Mouse (Mus musculus): Measurements from ENCODE around the gene Rhobtb1. TPM values are rescaled to one million over a fixed set of nuclear protein-coding genes. Genes with fewer than 3 reads are reported as not detected.

The Rhobtb1 gene
- total RNA-seq, 2 experiments from 2014 or later: 113 to 183 TPM

GRCm38 (mm10) chr10:69207981-69208630 is 56.9 kb downstream of the Rhobtb1 start:
- DNase-seq (ENCODE audit: low spot score): no peak
- intact Hi-C loops (cut with DNase I): no loop called here

- DNase-seq (ENCODE audit: low spot score): no peak
- intact Hi-C loops (cut with DNase I): no loop called here
Measured at GRCm38 (mm10) chr10:69208705-69209104, 57.5 kb downstream of the Rhobtb1 start.

- intact Hi-C loops (cut with DNase I): loop anchor here (5.0 kb wide), 1 partner anchor 42 kb away; no protein-coding TSS in a partner anchor
- no peak for DNase-seq (ENCODE audit: low spot score)
Measured at GRCm38 (mm10) chr10:69210006-69210405, 58.8 kb downstream of the Rhobtb1 start.

GRCm38 (mm10) chr10:69210659-69211058 is 59.4 kb downstream of the Rhobtb1 start:
- intact Hi-C loops (cut with DNase I): loop anchor here (5.0 kb wide), 1 partner anchor 42 kb away; no protein-coding TSS in a partner anchor
- no peak for DNase-seq (ENCODE audit: low spot score)

- intact Hi-C loops (cut with DNase I): loop anchor here (5.0 kb wide), 1 partner anchor 41 kb away; no protein-coding TSS in a partner anchor
- no peak for DNase-seq (ENCODE audit: low spot score)
Measured at GRCm38 (mm10) chr10:69211560-69211959, 60.3 kb downstream of the Rhobtb1 start.

DNA sequence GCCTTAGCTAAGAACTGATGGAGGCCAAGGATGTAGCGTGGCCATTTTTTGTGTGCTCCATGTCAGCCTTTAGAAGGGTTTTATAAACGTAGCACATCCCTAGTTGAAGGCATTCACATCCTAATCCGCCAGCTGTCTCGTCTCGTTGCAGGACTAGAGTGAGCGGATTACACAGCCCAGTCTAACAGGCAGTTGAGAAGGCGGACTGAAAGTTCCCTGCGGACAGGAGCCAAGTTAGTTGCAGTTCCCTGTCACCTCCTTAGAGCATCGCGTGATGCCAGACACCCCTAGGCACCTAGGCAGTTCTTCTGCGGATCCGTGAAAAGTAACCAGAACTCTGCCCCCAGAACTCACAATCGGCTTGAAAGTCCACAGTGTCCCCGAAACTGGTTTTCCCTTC is 60.7 kb downstream of the Rhobtb1 start:
- no peak for DNase-seq (ENCODE audit: low spot score)
- intact Hi-C loops (cut with DNase I): loop anchor here (5.0 kb wide), 1 partner anchor 40 kb away; no protein-coding TSS in a partner anchor

GRCm38 (mm10) chr10:69212542-69213440 is 61.6 kb downstream of the Rhobtb1 start, which contains the start of gene A930033H14Rik:
Gene A930033H14Rik, minus strand, starts transcription at chr10:69213098.
- intact Hi-C loops (cut with DNase I): loop anchor here (5.0 kb wide), 1 partner anchor 40 kb away; no protein-coding TSS in a partner anchor

GRCm38 (mm10) chr10:69213451-69213877 is 62.2 kb downstream of the Rhobtb1 start:
- DNase-seq (ENCODE audit: low spot score): no peak
- intact Hi-C loops (cut with DNase I): loop anchor here (5.0 kb wide), 1 partner anchor 39 kb away; no protein-coding TSS in a partner anchor

More at GRCm38 (mm10) chr10:69212542-69213440, 61.6 kb downstream of the Rhobtb1 start, which contains the start of gene A930033H14Rik:
- peak; percentile 79 for DNase-seq (ENCODE audit: low spot score)

- intact Hi-C loops (cut with DNase I): loop anchor here (5.0 kb wide), 1 partner anchor 38 kb away; no protein-coding TSS in a partner anchor
- DNase-seq (ENCODE audit: low spot score): no peak
Measured at GRCm38 (mm10) chr10:69213986-69214385, 62.8 kb downstream of the Rhobtb1 start.

DNA sequence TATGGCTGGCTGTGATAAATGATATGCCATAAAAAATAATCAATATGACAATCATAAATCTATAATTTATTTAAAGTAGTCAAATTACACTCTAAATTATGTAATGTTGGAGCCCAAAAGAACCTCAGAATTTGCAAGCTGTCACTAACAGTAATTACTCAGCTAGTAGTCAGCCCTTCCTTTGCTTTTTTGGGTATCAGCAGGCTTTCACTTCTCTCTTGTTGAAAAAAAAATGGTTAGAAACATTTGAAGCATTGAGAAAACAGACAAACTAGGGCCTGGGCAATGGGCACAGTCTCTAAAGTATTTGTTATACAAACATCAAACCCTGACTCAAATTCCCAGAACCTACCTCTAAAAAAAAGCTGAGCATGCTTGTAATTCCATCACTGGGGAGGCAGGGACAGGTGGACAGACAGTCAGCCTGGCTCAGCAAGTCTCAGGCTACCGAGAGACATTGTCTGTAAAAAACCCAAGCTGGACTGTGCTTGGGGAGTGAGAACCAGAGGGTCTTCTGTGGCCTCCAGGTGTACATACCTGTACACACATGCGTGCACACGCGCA is 66.0 kb downstream of the Rhobtb1 start:
- intact Hi-C loops (cut with DNase I): no loop called here
- no peak for DNase-seq (ENCODE audit: low spot score)

GRCm38 (mm10) chr10:69218458-69219288 is 67.4 kb downstream of the Rhobtb1 start:
- intact Hi-C loops (cut with DNase I): no loop called here
- DNase-seq (ENCODE audit: low spot score): peak; percentile 85

DNA sequence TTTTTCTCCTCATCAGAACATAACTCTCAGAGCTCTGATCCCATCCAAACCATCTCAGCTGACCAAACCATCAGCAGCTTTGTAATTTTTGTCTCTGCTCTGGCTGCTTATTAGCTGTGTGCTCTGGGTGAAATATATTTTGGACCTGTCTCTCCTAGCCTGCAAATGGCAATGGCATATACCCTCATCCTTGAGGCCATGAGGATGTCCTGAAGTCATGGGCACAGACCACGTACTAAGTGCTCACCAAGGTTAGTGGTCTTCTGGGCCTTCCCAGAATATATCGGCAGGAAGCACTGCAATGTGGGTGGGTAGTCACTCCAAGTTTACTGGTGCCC is 68.0 kb downstream of the Rhobtb1 start:
- no peak for DNase-seq (ENCODE audit: low spot score)
- intact Hi-C loops (cut with DNase I): no loop called here

DNA sequence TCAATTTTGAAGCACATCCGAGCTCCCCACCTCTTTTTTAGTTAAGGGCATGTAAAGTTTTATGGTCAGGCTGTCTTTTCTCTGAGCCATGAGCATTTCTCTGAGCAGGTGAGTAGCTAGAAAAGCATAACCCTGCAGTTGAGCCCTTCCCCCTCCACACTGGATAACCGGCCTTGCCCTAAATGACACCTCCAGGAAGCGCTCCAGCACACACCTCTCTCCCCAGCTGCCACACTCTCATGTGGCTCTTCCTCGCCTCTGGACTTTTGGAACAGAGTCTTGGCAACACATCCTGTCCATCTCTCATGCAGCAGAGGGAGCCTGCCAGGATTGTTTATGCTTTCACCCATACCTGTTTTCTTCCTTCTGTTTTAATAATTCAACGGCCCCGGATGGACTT is 69.1 kb downstream of the Rhobtb1 start:
- intact Hi-C loops (cut with DNase I): no loop called here
- DNase-seq (ENCODE audit: low spot score): no peak

GRCm38 (mm10) chr10:69221148-69221547 is 69.9 kb downstream of the Rhobtb1 start:
- intact Hi-C loops (cut with DNase I): no loop called here
- DNase-seq (ENCODE audit: low spot score): no peak

DNA sequence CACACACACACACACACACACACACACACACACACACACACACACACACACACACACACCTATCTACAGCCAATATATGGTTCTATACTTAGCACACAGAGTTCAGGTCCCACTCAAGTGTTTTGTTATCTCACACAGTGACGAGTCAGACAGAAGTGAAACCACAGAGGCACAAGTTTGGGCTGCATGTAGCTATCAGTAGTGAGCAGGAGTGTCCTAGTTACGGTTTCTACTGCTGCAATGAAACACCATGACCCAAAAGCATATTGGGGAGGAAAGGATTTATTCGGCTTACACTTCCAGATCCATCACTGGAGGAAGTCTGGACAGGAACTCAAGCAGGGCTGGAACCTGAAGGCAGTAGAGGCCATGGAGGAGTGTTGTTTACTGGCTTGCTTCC is 70.7 kb downstream of the Rhobtb1 start:
- DNase-seq (ENCODE audit: low spot score): no peak
- intact Hi-C loops (cut with DNase I): no loop called here

GRCm38 (mm10) chr10:69223232-69223631 is 72.0 kb downstream of the Rhobtb1 start:
- no peak for DNase-seq (ENCODE audit: low spot score)
- intact Hi-C loops (cut with DNase I): no loop called here

DNA sequence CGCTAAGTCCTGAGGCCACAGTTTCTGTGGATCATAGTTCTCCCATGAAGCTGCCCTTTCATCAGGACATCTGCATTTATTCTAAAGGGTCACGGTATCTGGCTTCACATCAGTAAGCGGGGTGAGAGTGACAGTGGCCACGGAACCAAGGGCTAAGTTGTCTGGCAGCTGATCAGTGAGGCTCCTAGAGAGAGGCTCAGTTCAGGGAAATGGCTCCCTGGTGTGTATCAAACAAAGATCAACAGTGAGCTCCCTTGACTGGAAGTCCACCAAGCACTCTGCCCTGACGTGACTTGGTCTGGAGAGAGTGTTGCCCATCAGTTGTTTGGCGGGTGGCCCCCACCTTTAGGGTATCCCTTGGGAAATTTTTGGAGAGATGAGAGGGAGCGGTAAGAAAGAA is 73.0 kb downstream of the Rhobtb1 start:
- intact Hi-C loops (cut with DNase I): no loop called here
- DNase-seq (ENCODE audit: low spot score): no peak

- intact Hi-C loops (cut with DNase I): no loop called here
- DNase-seq (ENCODE audit: low spot score): no peak
Measured at GRCm38 (mm10) chr10:69225471-69225870, 74.2 kb downstream of the Rhobtb1 start.

- DNase-seq (ENCODE audit: low spot score): no peak
- intact Hi-C loops (cut with DNase I): no loop called here
Measured at GRCm38 (mm10) chr10:69225951-69226350, 74.7 kb downstream of the Rhobtb1 start.

Data from heart, postnatal 25 days (tissue).